Mouse (Mus musculus) adipocyte (in vitro differentiated cells): ENCODE results near the gene Acbd7.

Source experiments
- DNase-seq: peaks from one replicate; pipeline ENCODE4 v3.0.0-alpha.2; 2016; ENCODE audit warnings: low spot score

Gene Acbd7

DNA sequence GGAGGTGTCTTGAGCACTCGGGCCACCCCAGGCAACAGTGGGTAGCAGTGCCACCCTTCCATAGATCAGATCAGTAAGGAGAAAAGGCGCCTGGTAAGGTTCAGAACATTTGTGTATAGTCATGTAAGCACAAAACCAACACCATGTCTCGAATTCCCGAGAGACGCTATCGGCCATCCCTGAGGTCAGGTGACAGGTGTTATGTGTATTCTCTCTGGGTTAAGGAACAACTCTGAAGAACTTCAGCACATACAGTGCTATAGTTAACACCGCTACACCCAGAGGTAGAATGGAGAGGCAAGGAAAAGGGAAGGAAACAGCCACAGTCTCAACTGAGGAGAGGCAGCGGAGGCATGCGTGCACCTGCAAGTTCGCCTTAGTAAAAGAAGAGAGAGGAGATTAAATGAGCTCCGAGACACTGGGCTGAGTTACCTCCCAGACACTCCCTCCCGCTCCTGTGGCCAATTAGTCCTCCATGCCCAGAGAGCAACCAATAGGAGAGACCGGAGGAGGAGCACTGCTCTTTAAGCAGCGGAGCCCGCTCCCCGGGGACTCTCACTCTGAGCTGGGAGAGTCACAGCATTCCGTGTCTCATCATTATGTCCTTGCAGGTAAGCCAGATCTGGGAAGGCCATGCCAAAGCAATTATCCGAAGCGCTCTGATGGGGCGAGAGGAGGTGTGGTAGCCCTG, at the start of gene Acbd7:
Acbd7 (plus strand) TSS at position 558 of the 691 bp plus-strand sequence.
- DNase-seq: no peak

DNA sequence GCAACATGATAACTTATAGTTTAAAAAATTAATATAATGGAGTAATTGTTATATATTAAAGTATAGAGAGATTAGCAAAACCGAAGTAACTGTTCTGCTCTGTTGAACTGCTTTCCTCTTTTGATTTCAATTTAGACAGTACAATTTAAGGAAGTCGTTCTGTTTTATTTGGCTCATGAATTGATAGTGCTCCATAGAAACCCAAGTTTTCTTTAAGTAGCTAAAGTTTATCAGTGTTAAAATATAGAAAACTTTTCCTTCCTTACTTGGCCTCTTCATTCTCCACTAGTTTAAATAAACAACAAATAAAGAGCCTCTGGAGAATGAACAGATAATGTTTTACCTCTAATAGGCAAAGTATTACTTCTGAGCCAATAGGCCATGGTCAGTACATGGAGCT, 49.7 kb upstream of the Acbd7 start:
- DNase-seq: no peak

DNA sequence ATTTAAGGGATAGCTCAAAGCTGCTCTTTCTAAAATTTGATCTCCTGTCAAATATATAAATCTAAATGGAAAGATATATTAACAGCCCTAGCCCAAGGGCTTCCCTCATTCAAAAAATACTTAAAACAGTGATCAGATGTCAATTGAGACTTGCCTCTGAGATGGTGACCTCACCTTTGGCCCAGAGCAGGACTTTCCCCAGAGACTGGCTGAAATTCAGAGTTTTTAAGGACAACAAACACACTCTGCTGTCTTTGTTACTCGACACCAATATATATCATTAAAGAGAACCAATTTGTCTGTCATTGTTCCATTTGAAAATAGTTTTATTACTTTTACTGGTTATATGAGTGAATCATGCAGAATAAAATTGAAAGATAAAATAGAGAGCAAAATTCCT, 46.4 kb upstream of the Acbd7 start:
- DNase-seq: peak; percentile 55

GRCm38 (mm10) chr2:3292170-3292569, 43.8 kb upstream of the Acbd7 start:
- no peak for DNase-seq

DNA sequence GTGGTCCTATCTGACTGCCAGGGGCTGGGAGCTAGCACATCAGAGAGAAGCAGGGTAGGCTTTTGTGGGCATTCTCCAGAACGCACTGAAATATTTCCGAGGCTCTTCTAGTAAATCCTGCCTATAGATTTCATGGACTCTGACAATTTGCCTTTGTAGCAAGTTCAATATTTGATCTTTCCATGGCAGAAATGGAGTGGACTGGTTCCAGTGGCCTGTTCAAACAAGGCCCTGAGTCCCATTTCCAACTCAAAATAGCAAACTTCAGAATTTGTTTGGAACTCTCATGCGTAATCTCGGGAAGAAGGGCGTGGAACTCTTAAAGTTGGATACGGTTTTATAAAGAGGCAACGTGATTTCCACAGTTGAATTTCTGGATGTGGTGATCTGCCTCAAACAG, 40.1 kb upstream of the Acbd7 start:
- DNase-seq: no peak

DNA sequence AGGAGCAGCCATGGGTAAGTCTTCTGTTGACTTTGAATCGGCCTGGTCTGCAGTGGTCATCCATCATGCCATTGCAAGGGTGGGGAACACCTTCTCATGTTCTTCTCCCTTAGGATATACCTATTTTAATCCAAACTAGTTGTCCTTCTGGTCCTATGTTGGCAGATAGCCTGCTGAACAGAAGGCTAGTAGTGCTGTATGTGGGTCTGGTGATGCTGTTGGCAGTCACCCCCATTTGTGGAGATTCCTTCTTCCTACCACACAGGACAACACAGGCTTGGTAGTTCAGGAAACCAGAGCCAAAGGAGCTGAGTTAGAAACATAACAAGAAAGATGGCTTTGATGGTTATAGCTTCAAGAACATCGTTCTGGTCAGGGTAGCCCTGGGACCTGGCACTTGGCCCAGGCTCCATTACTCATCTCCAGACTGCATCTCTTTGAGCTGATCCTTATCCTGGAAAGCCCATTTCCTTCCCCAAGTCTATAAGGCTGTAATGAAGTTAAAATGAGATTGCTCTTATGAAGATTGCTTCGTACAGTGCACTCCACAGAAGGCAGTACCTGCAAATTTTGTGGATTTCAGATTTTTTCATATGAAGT, 30.4 kb upstream of the Acbd7 start:
- peak; percentile 31 for DNase-seq

DNA sequence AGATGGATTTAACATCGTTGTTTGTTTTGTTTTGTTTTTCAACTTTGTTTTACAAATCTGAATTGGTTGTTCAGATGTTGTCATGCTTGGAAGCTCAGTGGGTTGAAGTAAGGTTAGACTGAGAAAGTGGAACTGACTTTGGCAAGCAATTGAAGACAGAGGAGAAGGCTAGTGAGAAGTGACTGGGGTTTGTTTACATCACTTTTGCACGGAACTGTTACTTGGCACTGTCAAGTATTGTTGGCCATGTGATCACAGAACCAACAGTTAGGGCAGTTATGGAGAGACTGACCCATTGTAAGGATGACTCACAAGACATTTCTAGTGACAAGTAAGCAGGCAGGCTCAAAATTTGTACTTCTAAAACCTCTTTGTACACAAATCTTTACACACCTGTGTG, 12.8 kb upstream of the Acbd7 start:
- DNase-seq: peak; percentile 90

- DNase-seq: no peak
Observed at GRCm38 (mm10) chr2:3324381-3325130, 11.4 kb upstream of the Acbd7 start.

DNA sequence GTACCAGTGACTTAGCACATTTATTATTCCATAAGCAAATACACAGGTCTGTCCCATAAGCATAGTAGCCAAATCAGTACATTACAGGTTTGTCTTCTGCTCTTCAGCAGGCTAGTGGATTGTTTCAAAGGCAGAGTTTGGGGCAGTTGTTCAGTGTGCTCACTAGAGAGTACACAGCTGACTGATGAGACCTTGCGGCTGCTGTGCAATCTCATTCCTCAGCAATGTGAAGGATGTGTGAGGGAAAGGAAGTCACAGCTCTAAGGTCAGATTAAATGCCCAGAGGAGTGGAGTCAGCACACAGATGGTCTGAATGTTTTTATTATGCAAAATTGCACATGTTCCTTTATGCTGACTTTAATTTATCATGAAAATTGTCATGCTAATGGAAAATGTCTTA, 9.4 kb upstream of the Acbd7 start:
- DNase-seq: no peak

DNA sequence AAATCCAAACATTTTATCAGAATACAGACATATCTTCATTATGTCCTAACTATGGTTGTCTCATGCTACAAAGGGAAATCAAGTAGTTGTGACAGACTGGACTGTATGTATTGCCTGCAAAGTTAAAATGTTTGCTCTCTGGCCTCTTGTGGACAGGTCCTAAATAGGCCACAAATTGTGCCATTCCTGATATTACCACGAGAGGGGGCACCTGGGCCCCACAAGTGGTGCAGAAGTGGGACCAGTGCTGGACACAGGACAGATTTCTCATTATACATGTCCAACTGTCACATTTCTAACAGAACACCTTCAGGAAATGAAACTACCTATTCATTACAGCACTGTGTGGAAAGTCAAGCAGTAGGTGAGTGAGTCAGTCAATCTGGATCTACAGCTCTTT, 8.6 kb upstream of the Acbd7 start:
- DNase-seq: peak; percentile 85

DNA sequence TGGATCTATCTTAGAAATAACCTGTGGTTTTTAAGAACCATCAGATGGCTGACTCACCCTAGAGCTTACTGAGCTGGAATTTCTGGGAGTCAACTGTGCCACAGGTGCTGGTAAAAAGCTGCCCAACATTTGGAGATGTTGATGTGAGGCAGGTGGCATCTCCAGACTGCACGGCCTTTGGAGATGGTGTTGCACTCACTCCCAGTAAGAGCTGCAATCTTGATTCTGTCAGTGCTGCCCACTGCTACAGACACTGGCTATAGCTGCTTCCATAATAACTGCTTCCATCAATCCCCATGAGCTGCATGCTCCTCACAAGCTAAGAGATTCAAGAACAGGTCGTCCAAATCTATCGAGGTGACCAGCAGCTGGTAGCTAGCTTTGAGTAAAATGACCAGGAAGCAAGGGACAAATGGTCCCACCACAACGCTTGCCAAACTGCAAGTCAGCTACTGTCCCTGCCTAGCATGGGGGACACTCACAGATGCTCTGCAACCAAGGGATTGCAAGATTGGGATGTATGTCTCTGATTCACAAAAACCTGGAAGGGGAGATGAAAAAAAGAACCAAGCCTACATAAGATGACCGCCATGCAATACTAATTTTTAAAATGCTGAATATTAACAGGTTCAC, 4.8 kb upstream of the Acbd7 start:
- DNase-seq: no peak

DNA sequence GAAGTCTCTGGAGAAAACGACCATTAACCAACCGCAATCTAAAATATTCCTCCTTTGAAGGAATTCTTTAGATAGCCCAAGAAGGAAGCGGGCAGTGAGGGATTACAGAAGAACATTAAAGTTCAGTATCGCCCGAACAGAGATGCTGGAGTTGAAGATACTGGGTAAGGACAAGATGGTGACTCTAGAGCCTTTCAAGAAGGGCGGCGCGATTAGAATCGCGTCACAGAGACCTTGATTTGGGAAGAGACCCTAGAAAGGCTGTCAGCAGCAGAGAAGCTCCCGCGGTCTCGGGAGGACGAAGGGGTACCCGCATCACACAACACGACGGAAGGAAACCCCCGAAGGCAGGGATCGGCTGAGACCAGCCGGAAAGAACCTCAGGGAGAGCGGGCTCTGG, 3.9 kb upstream of the Acbd7 start:
- DNase-seq: peak; percentile 42

DNA sequence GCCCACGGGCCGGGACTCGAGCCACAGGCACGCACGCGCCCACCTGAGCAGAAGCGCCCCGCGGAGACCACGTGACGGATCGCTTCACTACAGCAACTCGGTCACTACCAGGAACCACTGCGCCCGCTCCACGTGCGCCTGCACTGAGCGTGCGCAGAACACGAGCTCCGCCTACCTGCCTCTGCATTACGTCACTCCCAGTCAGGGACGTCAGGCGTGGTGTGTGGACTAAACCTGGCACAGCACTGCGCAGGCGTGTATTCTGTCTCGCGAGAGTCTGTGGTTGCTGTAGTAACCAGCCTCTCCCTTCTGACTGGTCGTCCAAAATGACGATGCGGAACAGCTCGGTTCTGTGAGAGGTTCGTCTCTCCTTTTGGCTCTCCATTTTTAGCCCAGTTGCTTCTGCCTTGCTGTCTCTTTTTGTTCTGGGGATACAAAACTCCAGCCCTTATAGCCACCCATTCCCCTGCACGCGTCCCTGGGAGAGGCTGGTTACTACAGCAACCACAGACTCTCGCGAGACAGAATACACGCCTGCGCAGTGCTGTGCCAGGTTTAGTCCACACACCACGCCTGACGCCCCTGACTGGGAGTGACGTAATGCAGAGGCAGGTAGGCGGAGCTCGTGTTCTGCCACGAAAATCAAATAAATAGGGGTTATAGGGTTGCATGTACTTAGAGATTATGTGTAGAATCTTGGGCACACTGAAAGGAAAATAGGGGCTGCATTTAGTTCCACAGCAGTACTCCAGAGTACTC, 3.3 kb upstream of the Acbd7 start, which contains the start of gene Rpp38:
Rpp38 (minus strand) TSS at position 160 of the 759 bp plus-strand sequence.
- DNase-seq: peak; percentile 96

- DNase-seq: no peak
Observed at GRCm38 (mm10) chr2:3333761-3334160, 2.2 kb upstream of the Acbd7 start.

DNA sequence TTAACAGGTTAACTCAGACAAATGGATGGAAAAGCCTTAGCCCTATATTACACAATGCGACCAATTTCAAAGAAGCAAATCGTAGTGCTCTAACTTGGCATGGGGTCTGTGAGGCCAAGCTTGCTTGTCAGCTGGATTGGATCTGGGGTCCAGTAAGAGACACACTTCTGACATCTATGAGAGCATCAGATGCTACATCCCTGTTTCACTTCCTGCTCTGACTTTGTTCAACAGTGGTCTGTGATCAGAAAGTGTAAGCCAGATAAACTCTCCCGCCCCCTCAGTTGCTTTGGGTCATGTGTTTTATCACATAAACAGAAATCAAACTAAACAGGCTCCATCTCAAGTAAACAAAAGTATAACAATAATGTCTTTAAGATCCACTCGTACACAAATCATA, 12.5 kb downstream of the Acbd7 start:
- no peak for DNase-seq

DNA sequence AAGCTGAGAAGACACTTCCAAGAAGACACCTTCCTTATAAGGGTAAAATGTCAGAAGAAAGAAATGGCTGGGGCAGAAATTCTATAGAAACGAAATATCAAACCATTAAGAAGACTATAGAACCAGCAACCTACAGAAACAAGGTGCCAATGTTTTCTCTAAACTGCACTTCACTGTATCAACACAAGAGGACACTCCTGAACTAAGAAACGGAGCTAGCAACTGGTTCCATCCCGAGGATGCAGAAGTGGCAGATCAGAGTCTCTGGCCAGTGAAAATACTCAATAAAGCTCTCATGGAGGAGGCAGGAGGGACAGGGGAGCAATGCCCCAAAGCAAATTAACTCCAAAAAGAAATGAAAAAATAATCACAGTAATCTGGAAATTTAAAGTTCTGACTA, 13.0 kb downstream of the Acbd7 start:
- peak; percentile 70 for DNase-seq

- DNase-seq: no peak
Observed at GRCm38 (mm10) chr2:3353160-3353559, 17.2 kb downstream of the Acbd7 start.

DNA sequence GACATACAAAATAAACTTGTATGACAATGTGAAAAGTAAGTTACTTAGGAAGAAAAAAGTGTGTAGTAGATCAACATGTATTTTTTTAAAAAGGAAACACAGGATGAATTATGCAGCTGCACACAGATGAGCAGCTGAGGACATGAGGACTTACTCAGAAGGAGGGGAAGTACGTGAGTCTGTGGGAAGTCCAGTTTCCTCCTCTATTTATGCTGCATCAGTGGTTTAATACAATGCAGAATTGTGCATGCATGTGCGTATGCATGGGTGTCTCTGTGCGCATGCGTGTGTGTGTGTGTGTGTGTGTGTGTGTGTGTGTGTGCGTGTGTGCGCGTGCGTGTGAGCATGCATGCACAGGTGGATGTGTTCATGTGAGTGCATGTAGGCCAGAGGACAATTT, 19.8 kb downstream of the Acbd7 start:
- no peak for DNase-seq

- peak; percentile 22 for DNase-seq
Observed at GRCm38 (mm10) chr2:3356311-3356710, 20.3 kb downstream of the Acbd7 start.

GRCm38 (mm10) chr2:3357887-3358286, 21.9 kb downstream of the Acbd7 start:
- DNase-seq: no peak

DNA sequence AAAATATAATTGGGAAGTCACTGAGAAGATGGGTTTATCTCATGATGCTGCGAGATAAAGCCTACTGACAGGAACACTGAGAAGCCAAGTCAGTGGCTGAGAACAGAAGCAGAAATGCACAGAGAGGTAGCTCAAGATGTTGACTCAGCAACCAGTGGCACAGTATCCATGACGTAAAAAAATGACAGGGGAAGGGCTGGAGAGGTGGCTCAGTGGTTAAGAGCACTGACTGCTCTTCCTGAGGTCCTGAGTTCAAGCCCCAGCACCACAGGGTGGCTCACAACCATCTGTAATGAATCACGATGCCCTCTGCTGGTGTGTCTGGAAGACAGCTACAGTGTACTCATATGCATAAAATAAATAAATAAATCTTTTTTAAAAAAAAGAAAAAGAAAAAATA, 25.1 kb downstream of the Acbd7 start:
- no peak for DNase-seq

GRCm38 (mm10) chr2:3365127-3365526, 29.2 kb downstream of the Acbd7 start:
- DNase-seq: no peak
